20 mouse cellular contexts compared by ENCODE assay signal in genomic region chr14:25831332-25831731, GRCm38 (mm10). TPM values are rescaled to one million over a fixed set of nuclear protein-coding genes. Genes with fewer than 3 reads are reported as not detected.
DNase-seq lines count a peak whose midpoint lies in the region; ATAC-seq and TF ChIP-seq lines count a peak whose summit lies in the region.
"Had no signal": no experiment of that assay in that cellular context is flagged by ENCODE, and none has a peak within 500 bp of the region (broad histone marks: within the 10 kb centered on the region; RNA-seq: fewer than 3 reads in every experiment).

No protein-coding gene starts in this region.

- no peak overlapping the region for H3K4me3 ChIP-seq in left cerebral cortex, adult 2 months
- no peak overlapping the region for H3K4me3 ChIP-seq in myocyte
- H3K4me3 ChIP-seq in heart, embryonic 11.5 days (ENCODE audit: low read depth, low read length): no peak overlapping the region
- H3K4me3 ChIP-seq: embryonic facial prominence, embryonic 15.5 days; erythroblast, embryonic 14.5 days; forebrain, embryonic 10.5 days; heart, adult 2 months; heart, embryonic 12.5 days; hindbrain, embryonic 10.5 days had no signal

- H3K4me1 ChIP-seq in heart, embryonic 11.5 days (ENCODE audit: control insufficient read depth, insufficient read depth, low read length): no peaks in the 10 kb centered on the region

- DNase-seq in frontal cortex, postnatal 10 days (ENCODE audit: low spot score in 2 of 2): no peak
- no peak for DNase-seq in left cerebral cortex, adult 2 months (ENCODE audit: extremely low spot score in 1 of 2, low spot score in 2 of 2)
- DNase-seq in left cerebral cortex, postnatal 36 days (ENCODE audit: low spot score in 2 of 2): no peak
- no peak for DNase-seq in urinary bladder, adult 18-20 months (ENCODE audit: low spot score in 2 of 2)
- DNase-seq: adrenal gland, adult 2 months; adrenal gland, postnatal 25 days; cerebellum, adult 2 months; cerebellum, postnatal 10 days; embryo, embryonic 11 days; gastrocnemius, postnatal 14 days; heart, adult 2 months had no signal

- TF ChIP-seq CTCF in left cerebral cortex, adult 2 months (IDR thresholded peaks at IDR 0.05): peak; percentile 49

- no peak for TF ChIP-seq POLR2A in myocyte (IDR thresholded peaks at IDR 0.05; ENCODE audit: insufficient read length, low read depth)

- no peak overlapping the region for H3ac ChIP-seq in myocyte (ENCODE audit: control insufficient read depth, insufficient read length)

- intact Hi-C loops in left cerebral cortex, adult 2 months (cut with DNase I): no loop called here
- intact Hi-C loops in left cerebral cortex, postnatal 36 days (cut with DNase I): no loop called here

- no peak overlapping the region for H3K9ac ChIP-seq in heart, embryonic 11.5 days (ENCODE audit: low read depth, low read length)
- H3K9ac ChIP-seq: embryonic facial prominence, embryonic 15.5 days; heart, embryonic 12.5 days; hindbrain, embryonic 14.5 days had no signal

- peak; percentile 66 for ATAC-seq in frontal cortex, adult (ENCODE audit: low TSS enrichment)
- ATAC-seq in heart, embryonic 11.5 days (replicated peaks; ENCODE audit: insufficient number of reproducible peaks, low FRiP score, low TSS enrichment): no peak

- no peaks in the 10 kb centered on the region for H3K79me2 ChIP-seq in myocyte (ENCODE audit: control insufficient read depth, insufficient read depth)

- no peaks in the 10 kb centered on the region for H3K27me3 ChIP-seq in myocyte (ENCODE audit: control insufficient read depth, insufficient read depth, insufficient read length)
- H3K27me3 ChIP-seq in heart, embryonic 11.5 days (ENCODE audit: control insufficient read depth, insufficient read depth, low read length): no peaks in the 10 kb centered on the region
- H3K27me3 ChIP-seq: embryonic facial prominence, embryonic 15.5 days; heart, embryonic 12.5 days had no signal

- no peaks in the 10 kb centered on the region for H3K36me3 ChIP-seq in myocyte (ENCODE audit: control insufficient read depth, insufficient read depth)
- H3K36me3 ChIP-seq in heart, embryonic 11.5 days (ENCODE audit: control insufficient read depth, insufficient read depth, low read length): no peaks in the 10 kb centered on the region
- H3K36me3 ChIP-seq: embryonic facial prominence, embryonic 15.5 days; forebrain, embryonic 10.5 days; heart, embryonic 12.5 days; hindbrain, embryonic 10.5 days had no signal

- H3K9me3 ChIP-seq in heart, embryonic 11.5 days (replicated peaks; ENCODE audit: control insufficient read depth, low read length): no peaks in the 10 kb centered on the region
- H3K9me3 ChIP-seq: embryonic facial prominence, embryonic 15.5 days; forebrain, embryonic 10.5 days; heart, embryonic 12.5 days; hindbrain, embryonic 10.5 days had no signal

- H3K4me2 ChIP-seq in myocyte (ENCODE audit: low read depth): peak overlapping the region; percentile 80
- H3K4me2 ChIP-seq in heart, embryonic 11.5 days: no peak overlapping the region
- H3K4me2 ChIP-seq: embryonic facial prominence, embryonic 15.5 days; hindbrain, embryonic 14.5 days had no signal

- 9% methylated on average over 1 of the region's 1 CpGs for WGBS in heart, embryonic 11.5 days (ENCODE audit: insufficient replicate concordance)

- H3K27ac ChIP-seq in left cerebral cortex, adult 2 months: peak overlapping the region; percentile 71
- H3K27ac ChIP-seq in heart, embryonic 11.5 days (ENCODE audit: low read depth, low read length): no peak overlapping the region
- H3K27ac ChIP-seq: embryonic facial prominence, embryonic 15.5 days; forebrain, embryonic 10.5 days; hindbrain, embryonic 10.5 days; hindbrain, embryonic 14.5 days had no signal

TF ChIP-seq in myocyte, 11 proteins besides CTCF, POLR2A, EP300 and RAD21:
- TF ChIP-seq CEBPB (IDR thresholded peaks at IDR 0.05; ENCODE audit: insufficient read depth, poor library complexity, severe bottlenecking) (no peak), MYOD1 (IDR thresholded peaks at IDR 0.05; ENCODE audit: control insufficient read depth in 1 of 3, insufficient read length in 2 of 3, low read depth in 2 of 3) (no peak), MYOG (IDR thresholded peaks at IDR 0.05; ENCODE audit: control insufficient read depth in 1 of 3, insufficient read depth in 1 of 3, insufficient read length in 2 of 3, low read depth in 2 of 3) (no peak), POLR2AphosphoS2 (IDR thresholded peaks at IDR 0.05; ENCODE audit: insufficient read length, low read depth) (no peak), USF1 (IDR thresholded peaks at IDR 0.05; ENCODE audit: low read depth) (no peak)

RNA-seq across cellular contexts. Expression of gene Anxa11, which starts 10.6 kb away (rescaled TPM):
- 10 to 100 TPM; 40.4 to 50.7 TPM for total RNA-seq in left cerebral cortex, adult 2 months (2021)
- total RNA-seq in left cerebral cortex, postnatal 36 days (2021): 10 to 100 TPM; 32.7 to 34.8 TPM
- 140 TPM for polyA plus RNA-seq in myocyte (2012; fragmentation: generic; extraction: Trizol)
- 14.7 and 18.6 TPM in 2 replicates for polyA plus RNA-seq in heart, embryonic 11.5 days (2014; fragmentation: Nextera tagmentation; extraction: Ambion mirVana)
